Mouse (Mus musculus) liver, embryonic 14.5 days (tissue): ENCODE data around the gene Ccr1l1. TPM values are rescaled to one million over a fixed set of nuclear protein-coding genes. Genes with fewer than 3 reads are reported as not detected.

Source experiments
- ATAC-seq: fragments of 200-750 bp; cut with Nextera tagmentation; 2 replicates; pipeline ENCODE4 v1.8.0; 2017; ENCODE audit warnings: moderate number of reproducible peaks, mild to moderate bottlenecking, moderate library complexity; ENCODE audit not compliant: insufficient read depth
- DNase-seq, 3 experiments: peaks; one replicate each; pipeline ENCODE4 v3.0.0-alpha.2; 2012 to 2013; ENCODE audit warnings: low read depth in 3 of 3, low spot score in 3 of 3
- H3K27ac ChIP-seq: fragments of 300-500 bp; sonication (generic); 2 replicates; pipeline ENCODE4 v1.5.1; 2014; ENCODE audit warnings: moderate library complexity, mild to moderate bottlenecking, control low read depth, inconsistent platforms
- H3K27me3 ChIP-seq: fragments of 300-500 bp; sonication (generic); 2 replicates; pipeline ENCODE4 v1.6.1; 2014; ENCODE audit warnings: mild to moderate bottlenecking, low read length, moderate library complexity; ENCODE audit not compliant: control insufficient read depth, insufficient read depth
- H3K36me3 ChIP-seq: fragments of 300-500 bp; sonication (generic); replicated peaks from 2 replicates; pipeline ENCODE4 v1.6.1; 2014; ENCODE audit warnings: low read depth; ENCODE audit not compliant: control insufficient read depth, insufficient read depth
- H3K4me1 ChIP-seq, 2 experiments: fragments of 200-500 bp in 1 of 2; fragments of 300-500 bp in 1 of 2; sonication (generic) in 1 of 2; replicated peaks; 2 replicates each; pipeline ENCODE4 v1.6.1; 2012 to 2014; ENCODE audit warnings: antibody characterized with exemption in 1 of 2, inconsistent platforms in 1 of 2, low read length in 1 of 2; ENCODE audit not compliant: control insufficient read depth in 2 of 2, insufficient read depth in 2 of 2
- H3K4me2 ChIP-seq: fragments of 300-500 bp; sonication (generic); 2 replicates; pipeline ENCODE4 v1.6.1; 2014; ENCODE audit warnings: low read depth, mild to moderate bottlenecking, control low read depth, moderate library complexity
- H3K4me3 ChIP-seq, 2 experiments: fragments of 200-500 bp in 1 of 2; fragments of 300-500 bp in 1 of 2; sonication (generic) in 1 of 2; 2 replicates each; pipeline ENCODE4 v1.5.1; 2012 to 2014; ENCODE audit warnings: low read depth in 2 of 2, low read length in 2 of 2, mild to moderate bottlenecking in 2 of 2, control low read depth in 1 of 2, inconsistent platforms in 1 of 2, moderate library complexity in 1 of 2; ENCODE audit not compliant: insufficient read depth in 1 of 2
- H3K9ac ChIP-seq: fragments of 300-500 bp; sonication (generic); replicated peaks from 2 replicates; pipeline ENCODE4 v1.6.1; 2014; ENCODE audit warnings: mild to moderate bottlenecking, control low read depth, moderate library complexity
- H3K9me3 ChIP-seq: fragments of 300-500 bp; sonication (generic); 2 replicates; pipeline ENCODE4 v1.6.1; 2016; ENCODE audit warnings: low read length, mixed read lengths; ENCODE audit not compliant: control insufficient read depth
- CTCF ChIP-seq: IDR thresholded peaks from 2 replicates; pipeline ENCODE4 v1.5.1; 2016; ENCODE audit warnings: antibody characterized with exemption, low read depth, control low read depth
- EP300 ChIP-seq: IDR thresholded peaks from 2 replicates; pipeline ENCODE4 v1.6.1; 2016; ENCODE audit warnings: antibody characterized with exemption, low read depth
- WGBS: fragments of 180-500 bp; shearing (Covaris S2); extraction: QIAGEN DNeasy Blood & Tissue Kit; methylation state at CpG from one replicate; pipeline ENCODE4 v1.1.7; 2014; ENCODE audit not compliant: insufficient replicate concordance; 5-methylcytosine and 5-hydroxymethylcytosine counted together
- polyA plus RNA-seq, 2 experiments: library from polyadenylated mRNA; depleted of rRNA in 1 of 2; stranded (reverse) in 1 of 2; unstranded in 1 of 2; fragments of >200 nt; fragmentation: Nextera tagmentation in 1 of 2; extraction: Ambion mirVana in 1 of 2; gene quantifications; 2 replicates each; pipeline versions ENCODE4 v1.2.1 to v1.2.3; 2012 to 2014

The Ccr1l1 gene
- polyA plus RNA-seq (2012; rRNA removed): 0.04 TPM in 1 of 2 replicates, not detected in the other
- not detected in 2 replicates for polyA plus RNA-seq (2014; fragmentation: Nextera tagmentation; extraction: Ambion mirVana)

- Histone ChIP-seq H3K36me3 (no peaks in the 10 kb centered on the region), H3K27me3 (no peaks in the 10 kb centered on the region), H3K4me1 (peaks cover 15 to 18% of the 10 kb centered on the region in 2 experiments), H3K4me2 (no peak within 1 kb of the TSS), H3K27ac (no peak within 1 kb of the TSS), H3K4me3 (no peak within 1 kb of the TSS), H3K9me3 (no peaks in the 10 kb centered on the region), H3K9ac (no peak within 1 kb of the TSS)
- no peak for DNase-seq
- whole genome bisulfite sequencing: 65% methylated on average over 1 of the region's 1 CpGs
- TF ChIP-seq CTCF (no peak), EP300 (no peak)
- ATAC-seq: no peak
Measured at GRCm38 (mm10) chr9:123978308-123978707, at the start of gene Ccr1l1. Ccr1l1 (minus strand) TSS chr9:123978408.

- H3K9ac ChIP-seq: no peak within 1 kb of the TSS
- no peak within 1 kb of the TSS for H3K27ac ChIP-seq
- TF ChIP-seq EP300: no peak
- TF ChIP-seq CTCF: no peak
- no peak for DNase-seq
- no peaks in the 10 kb centered on the region for H3K36me3 ChIP-seq
- 62% methylated on average over 1 of the region's 1 CpGs for WGBS
- H3K9me3 ChIP-seq: no peaks in the 10 kb centered on the region
- no peak within 1 kb of the TSS for H3K4me2 ChIP-seq
- no peak for ATAC-seq
- no peak within 1 kb of the TSS for H3K4me3 ChIP-seq
- H3K27me3 ChIP-seq: no peaks in the 10 kb centered on the region; the same call in 1 of the 2 replicates
- peaks cover 0 to 5% of the 10 kb centered on the region in 2 experiments; a peak in 2 of 4 replicates for H3K4me1 ChIP-seq
Measured at GRCm38 (mm10) chr9:124021672-124022071, 43.5 kb upstream of the Ccr1l1 start, which contains the start of gene Ccr3. Ccr3 (plus strand) TSS chr9:124021972.

- TF ChIP-seq EP300 (no peak), CTCF (no peak)
- ATAC-seq: no peak
- Histone ChIP-seq H3K9me3 (no peaks in the 10 kb centered on the region), H3K27ac (no peak overlapping the region), H3K4me3 (no peak overlapping the region), H3K27me3 (no peaks in the 10 kb centered on the region; the same call in 1 of the 2 replicates), H3K9ac (no peak overlapping the region), H3K4me2 (no peak overlapping the region), H3K36me3 (no peaks in the 10 kb centered on the region), H3K4me1 (peaks cover 2 to 11% of the 10 kb centered on the region in 2 experiments; a peak in 3 of 4 replicates)
- WGBS: 61% methylated on average over 3 of the region's 3 CpGs
- no peak for DNase-seq
Measured at GRCm38 (mm10) chr9:124019887-124020286, 41.7 kb upstream of the Ccr1l1 start.

GRCm38 (mm10) chr9:124016048-124016447, 37.8 kb upstream of the Ccr1l1 start:
- H3K27me3 ChIP-seq: no peaks in the 10 kb centered on the region; the same call in none of the 2 replicates
- no peak for TF ChIP-seq CTCF
- TF ChIP-seq EP300: peak; percentile 59

GRCm38 (mm10) chr9:124014985-124015652, 36.9 kb upstream of the Ccr1l1 start:
- WGBS: 33% methylated on average over 2 of the region's 2 CpGs
- DNase-seq: no peak
- H3K27me3 ChIP-seq: no peaks in the 10 kb centered on the region; the same call in none of the 2 replicates
- no peak overlapping the region for H3K4me3 ChIP-seq
- no peak overlapping the region for H3K27ac ChIP-seq
- H3K36me3 ChIP-seq: no peaks in the 10 kb centered on the region
- H3K4me1 ChIP-seq: peaks cover 2 to 11% of the 10 kb centered on the region in 2 experiments; a peak in 3 of 4 replicates
- TF ChIP-seq CTCF (no peak), EP300 (peak; percentile 26; the same call in 1 of the 2 replicates)
- peak; percentile 57; the same call in 1 of the 2 replicates for ATAC-seq
- no peak overlapping the region for H3K9ac ChIP-seq
- H3K4me2 ChIP-seq: no peak overlapping the region
- no peaks in the 10 kb centered on the region for H3K9me3 ChIP-seq

More at GRCm38 (mm10) chr9:124016048-124016447, 37.8 kb upstream of the Ccr1l1 start:
- ATAC-seq (peak; percentile 64; the same call in 1 of the 2 replicates), DNase-seq (no peak)
- Histone ChIP-seq H3K27ac (no peak overlapping the region), H3K4me2 (no peak overlapping the region), H3K36me3 (no peaks in the 10 kb centered on the region), H3K9ac (no peak overlapping the region), H3K4me1 (peaks cover 2 to 11% of the 10 kb centered on the region in 2 experiments; a peak in 3 of 4 replicates), H3K4me3 (no peak overlapping the region), H3K9me3 (no peaks in the 10 kb centered on the region)
- WGBS: 7% methylated on average over 2 of the region's 2 CpGs
